Mouse (Mus musculus): ENCODE measurements at regions not wholly inside any gene's neighbourhood (a gene's known extent, or its start where the extent isn't known, plus 50 kb on each side); places are given as distances from the start of the nearest gene placed in this dataset.
A peak's percentile ranks its signal among the peaks of the same experiment; 100 is the strongest.

- Histone ChIP-seq H3K4me2 (ENCODE audit: low read depth, low read length) (no peak overlapping the region), H3K9ac (ENCODE audit: low read depth, low read length) (no peak overlapping the region), H3K9me3 (ENCODE audit: control insufficient read depth, low read length) (no peaks in the 10 kb centered on the region), H3K27me3 (replicated peaks; ENCODE audit: control insufficient read depth, insufficient read depth, low read length) (no peaks in the 10 kb centered on the region), H3K36me3 (ENCODE audit: control insufficient read depth, insufficient read depth, low read length) (no peaks in the 10 kb centered on the region), H3K27ac (ENCODE audit: low read length) (no peak overlapping the region), H3K4me3 (ENCODE audit: low read length) (no peak overlapping the region), H3K4me1 (ENCODE audit: control insufficient read depth, insufficient read depth, low read length) (no peaks in the 10 kb centered on the region)
- ATAC-seq = no peak
- 89% methylated on average over 1 of the region's 1 CpGs for WGBS
Measured at GRCm38 (mm10) chr4:54563075-54563474, 381.8 kb upstream of the Zfp462 start.

GRCm38 (mm10) chr4:54573185-54573584, 371.7 kb upstream of the Zfp462 start:
- Histone ChIP-seq H3K27me3 (replicated peaks; ENCODE audit: control insufficient read depth, insufficient read depth, low read length) (no peaks in the 10 kb centered on the region), H3K36me3 (ENCODE audit: control insufficient read depth, insufficient read depth, low read length) (no peaks in the 10 kb centered on the region), H3K4me1 (ENCODE audit: control insufficient read depth, insufficient read depth, low read length) (no peaks in the 10 kb centered on the region), H3K4me3 (ENCODE audit: low read length) (no peak overlapping the region), H3K4me2 (ENCODE audit: low read depth, low read length) (no peak overlapping the region), H3K27ac (ENCODE audit: low read length) (no peak overlapping the region), H3K9me3 (ENCODE audit: control insufficient read depth, low read length) (no peaks in the 10 kb centered on the region), H3K9ac (ENCODE audit: low read depth, low read length) (no peak overlapping the region)
- ATAC-seq = no peak

- Histone ChIP-seq H3K27ac (ENCODE audit: low read length) (no peak overlapping the region), H3K36me3 (ENCODE audit: control insufficient read depth, insufficient read depth, low read length) (no peaks in the 10 kb centered on the region), H3K4me1 (ENCODE audit: control insufficient read depth, insufficient read depth, low read length) (no peaks in the 10 kb centered on the region), H3K4me2 (ENCODE audit: low read depth, low read length) (no peak overlapping the region), H3K4me3 (ENCODE audit: low read length) (no peak overlapping the region), H3K9ac (ENCODE audit: low read depth, low read length) (no peak overlapping the region), H3K9me3 (ENCODE audit: control insufficient read depth, low read length) (no peaks in the 10 kb centered on the region), H3K27me3 (replicated peaks; ENCODE audit: control insufficient read depth, insufficient read depth, low read length) (no peaks in the 10 kb centered on the region)
- WGBS = 70% methylated on average over 6 of the region's 6 CpGs
- ATAC-seq = no peak
Measured at GRCm38 (mm10) chr4:54587197-54587596, 357.7 kb upstream of the Zfp462 start.

- H3K4me3 ChIP-seq (ENCODE audit: low read length) = no peak overlapping the region
- H3K4me1 ChIP-seq (ENCODE audit: control insufficient read depth, insufficient read depth, low read length) = no peaks in the 10 kb centered on the region
- no peak overlapping the region for H3K9ac ChIP-seq (ENCODE audit: low read depth, low read length)
- H3K27ac ChIP-seq (ENCODE audit: low read length) = no peak overlapping the region
- H3K27me3 ChIP-seq (replicated peaks; ENCODE audit: control insufficient read depth, insufficient read depth, low read length) = no peaks in the 10 kb centered on the region
- ATAC-seq = no peak
- H3K4me2 ChIP-seq (ENCODE audit: low read depth, low read length) = no peak overlapping the region
- H3K36me3 ChIP-seq (ENCODE audit: control insufficient read depth, insufficient read depth, low read length) = no peaks in the 10 kb centered on the region
- H3K9me3 ChIP-seq (ENCODE audit: control insufficient read depth, low read length) = no peaks in the 10 kb centered on the region
- 70% methylated on average over 6 of the region's 6 CpGs for WGBS
Measured at GRCm38 (mm10) chr4:54588704-54589103, 356.1 kb upstream of the Zfp462 start.

GRCm38 (mm10) chr4:54601671-54602512, 343.0 kb upstream of the Zfp462 start:
- H3K4me2 ChIP-seq (ENCODE audit: low read depth, low read length) = no peak overlapping the region
- H3K36me3 ChIP-seq (ENCODE audit: control insufficient read depth, insufficient read depth, low read length) = no peaks in the 10 kb centered on the region
- no peaks in the 10 kb centered on the region for H3K27me3 ChIP-seq (replicated peaks; ENCODE audit: control insufficient read depth, insufficient read depth, low read length)
- peak overlapping the region; percentile 41; the same call in 1 of the 2 replicates for H3K27ac ChIP-seq (ENCODE audit: low read length)
- 55% methylated on average over 15 of the region's 15 CpGs for WGBS
- no peak for ATAC-seq
- no peak overlapping the region for H3K9ac ChIP-seq (ENCODE audit: low read depth, low read length)
- H3K4me1 ChIP-seq (ENCODE audit: control insufficient read depth, insufficient read depth, low read length) = no peaks in the 10 kb centered on the region
- H3K9me3 ChIP-seq (ENCODE audit: control insufficient read depth, low read length) = no peaks in the 10 kb centered on the region
- no peak overlapping the region for H3K4me3 ChIP-seq (ENCODE audit: low read length)

GRCm38 (mm10) chr4:54602513-54603205, 342.2 kb upstream of the Zfp462 start:
- no peak overlapping the region for H3K27ac ChIP-seq (ENCODE audit: low read length)
- no peak overlapping the region for H3K4me2 ChIP-seq (ENCODE audit: low read depth, low read length)
- H3K9me3 ChIP-seq (ENCODE audit: control insufficient read depth, low read length) = no peaks in the 10 kb centered on the region
- H3K9ac ChIP-seq (ENCODE audit: low read depth, low read length) = no peak overlapping the region
- no peaks in the 10 kb centered on the region for H3K4me1 ChIP-seq (ENCODE audit: control insufficient read depth, insufficient read depth, low read length)
- WGBS = 80% methylated on average over 6 of the region's 6 CpGs
- no peaks in the 10 kb centered on the region for H3K36me3 ChIP-seq (ENCODE audit: control insufficient read depth, insufficient read depth, low read length)
- H3K27me3 ChIP-seq (replicated peaks; ENCODE audit: control insufficient read depth, insufficient read depth, low read length) = no peaks in the 10 kb centered on the region
- no peak for ATAC-seq
- H3K4me3 ChIP-seq (ENCODE audit: low read length) = no peak overlapping the region

GRCm38 (mm10) chr4:54610101-54610500, 334.7 kb upstream of the Zfp462 start:
- no peak overlapping the region for H3K9ac ChIP-seq (ENCODE audit: low read depth, low read length)
- no peaks in the 10 kb centered on the region for H3K4me1 ChIP-seq (ENCODE audit: control insufficient read depth, insufficient read depth, low read length)
- no peak for ATAC-seq
- no peaks in the 10 kb centered on the region for H3K36me3 ChIP-seq (ENCODE audit: control insufficient read depth, insufficient read depth, low read length)
- no peak overlapping the region for H3K4me2 ChIP-seq (ENCODE audit: low read depth, low read length)
- H3K27ac ChIP-seq (ENCODE audit: low read length) = no peak overlapping the region
- no peaks in the 10 kb centered on the region for H3K9me3 ChIP-seq (ENCODE audit: control insufficient read depth, low read length)
- WGBS = 72% methylated on average over 5 of the region's 5 CpGs
- H3K4me3 ChIP-seq (ENCODE audit: low read length) = no peak overlapping the region
- H3K27me3 ChIP-seq (replicated peaks; ENCODE audit: control insufficient read depth, insufficient read depth, low read length) = no peaks in the 10 kb centered on the region

GRCm38 (mm10) chr4:54611990-54612980, 332.6 kb upstream of the Zfp462 start:
- Histone ChIP-seq H3K4me2 (ENCODE audit: low read depth, low read length) (no peak overlapping the region), H3K27me3 (replicated peaks; ENCODE audit: control insufficient read depth, insufficient read depth, low read length) (no peaks in the 10 kb centered on the region), H3K4me3 (ENCODE audit: low read length) (no peak overlapping the region), H3K27ac (ENCODE audit: low read length) (no peak overlapping the region), H3K9me3 (ENCODE audit: control insufficient read depth, low read length) (no peaks in the 10 kb centered on the region), H3K9ac (ENCODE audit: low read depth, low read length) (no peak overlapping the region), H3K4me1 (ENCODE audit: control insufficient read depth, insufficient read depth, low read length) (no peaks in the 10 kb centered on the region), H3K36me3 (ENCODE audit: control insufficient read depth, insufficient read depth, low read length) (no peaks in the 10 kb centered on the region)
- 63% methylated on average over 7 of the region's 7 CpGs for WGBS
- ATAC-seq = no peak

- H3K9me3 ChIP-seq (ENCODE audit: control insufficient read depth, low read length) = no peaks in the 10 kb centered on the region
- no peaks in the 10 kb centered on the region for H3K4me1 ChIP-seq (ENCODE audit: control insufficient read depth, insufficient read depth, low read length)
- no peak overlapping the region for H3K27ac ChIP-seq (ENCODE audit: low read length)
- no peak overlapping the region for H3K9ac ChIP-seq (ENCODE audit: low read depth, low read length)
- no peak overlapping the region for H3K4me3 ChIP-seq (ENCODE audit: low read length)
- H3K4me2 ChIP-seq (ENCODE audit: low read depth, low read length) = no peak overlapping the region
- no peaks in the 10 kb centered on the region for H3K36me3 ChIP-seq (ENCODE audit: control insufficient read depth, insufficient read depth, low read length)
- no peaks in the 10 kb centered on the region for H3K27me3 ChIP-seq (replicated peaks; ENCODE audit: control insufficient read depth, insufficient read depth, low read length)
- no peak for ATAC-seq
- WGBS = 68% methylated on average over 3 of the region's 3 CpGs
Measured at GRCm38 (mm10) chr4:54613076-54613475, 331.8 kb upstream of the Zfp462 start.

All from intestine, embryonic 16.5 days (tissue).